Mouse (Mus musculus): ENCODE data around the gene Nlrx1. TPM values are rescaled to one million over a fixed set of nuclear protein-coding genes. Genes with fewer than 3 reads are reported as not detected.

The Nlrx1 gene
- polyA plus RNA-seq, 1 experiment from 2014 or later = 5.6 TPM

GRCm38 (mm10) chr9:44234479-44235427 lies 33.6 kb downstream of the Nlrx1 start:
- Histone ChIP-seq H3K9me3 (ENCODE audit: control insufficient read depth, low read length) (no peaks in the 10 kb centered on the region), H3K36me3 (ENCODE audit: control insufficient read depth, insufficient read depth, low read length) (no peaks in the 10 kb centered on the region), H3K27me3 (ENCODE audit: control insufficient read depth, insufficient read depth, low read length) (no peaks in the 10 kb centered on the region), H3K9ac (ENCODE audit: low read depth, low read length) (peak overlapping the region; percentile 50; the same call in 1 of the 2 replicates), H3K4me2 (replicated peaks; ENCODE audit: low read depth, low read length) (peak overlapping the region; percentile 50), H3K4me3 (ENCODE audit: low read length) (peak overlapping the region; percentile 91), H3K27ac (ENCODE audit: low read depth, low read length) (peak overlapping the region; percentile 65; the same call in 1 of the 2 replicates), H3K4me1 (ENCODE audit: control insufficient read depth, insufficient read depth, low read length) (peaks cover 19% of the 10 kb centered on the region; the same call in 1 of the 2 replicates)
- WGBS = 24% methylated on average over 19 of the region's 19 CpGs
- peak; percentile 47 for ATAC-seq (ENCODE audit: low FRiP score, low TSS enrichment)

- WGBS = under 1% methylated on average over 61 of the region's 76 CpGs
- H3K4me2 ChIP-seq (replicated peaks; ENCODE audit: low read depth, low read length) = peak within 1 kb of the TSS; percentile 67
- no peaks in the 10 kb centered on the region for H3K9me3 ChIP-seq (ENCODE audit: control insufficient read depth, low read length)
- H3K9ac ChIP-seq (ENCODE audit: low read depth, low read length) = peak within 1 kb of the TSS; percentile 92
- H3K36me3 ChIP-seq (ENCODE audit: control insufficient read depth, insufficient read depth, low read length) = no peaks in the 10 kb centered on the region
- peak within 1 kb of the TSS; percentile 91 for H3K4me3 ChIP-seq (ENCODE audit: low read length)
- H3K27ac ChIP-seq (ENCODE audit: low read depth, low read length) = peak within 1 kb of the TSS; percentile 94
- H3K27me3 ChIP-seq (ENCODE audit: control insufficient read depth, insufficient read depth, low read length) = no peaks in the 10 kb centered on the region
- H3K4me1 ChIP-seq (ENCODE audit: control insufficient read depth, insufficient read depth, low read length) = peaks cover 19% of the 10 kb centered on the region; the same call in 1 of the 2 replicates
- peak; percentile 95 for ATAC-seq (ENCODE audit: low FRiP score, low TSS enrichment)
Observed at GRCm38 (mm10) chr9:44233802-44234478, 34.5 kb downstream of the Nlrx1 start, which contains the start of gene Cbl. Gene Cbl (minus strand): TSS chr9:44234049.

GRCm38 (mm10) chr9:44233021-44233801 lies 35.2 kb downstream of the Nlrx1 start:
- H3K27me3 ChIP-seq (ENCODE audit: control insufficient read depth, insufficient read depth, low read length) = no peaks in the 10 kb centered on the region
- peaks cover under 1% of the 10 kb centered on the region; the same call in 1 of the 2 replicates for H3K36me3 ChIP-seq (ENCODE audit: control insufficient read depth, insufficient read depth, low read length)
- ATAC-seq (ENCODE audit: low FRiP score, low TSS enrichment) = peak; percentile 75
- peak overlapping the region; percentile 94 for H3K27ac ChIP-seq (ENCODE audit: low read depth, low read length)
- H3K4me2 ChIP-seq (replicated peaks; ENCODE audit: low read depth, low read length) = peak overlapping the region; percentile 67
- H3K4me1 ChIP-seq (ENCODE audit: control insufficient read depth, insufficient read depth, low read length) = peaks cover 19% of the 10 kb centered on the region; the same call in 1 of the 2 replicates
- peak overlapping the region; percentile 92 for H3K9ac ChIP-seq (ENCODE audit: low read depth, low read length)
- no peaks in the 10 kb centered on the region for H3K9me3 ChIP-seq (ENCODE audit: control insufficient read depth, low read length)
- 1% methylated on average over 40 of the region's 40 CpGs for WGBS
- H3K4me3 ChIP-seq (ENCODE audit: low read length) = peak overlapping the region; percentile 91

GRCm38 (mm10) chr9:44231609-44232008 lies 36.8 kb downstream of the Nlrx1 start:
- Histone ChIP-seq H3K27ac (ENCODE audit: low read depth, low read length) (no peak overlapping the region), H3K4me2 (replicated peaks; ENCODE audit: low read depth, low read length) (0 out of 2 replicates have a peak overlapping the region, but pooled peaks have one; percentile 67), H3K4me1 (ENCODE audit: control insufficient read depth, insufficient read depth, low read length) (peaks cover 18% of the 10 kb centered on the region; the same call in 1 of the 2 replicates), H3K4me3 (ENCODE audit: low read length) (no peak overlapping the region), H3K27me3 (ENCODE audit: control insufficient read depth, insufficient read depth, low read length) (no peaks in the 10 kb centered on the region), H3K9me3 (ENCODE audit: control insufficient read depth, low read length) (no peaks in the 10 kb centered on the region), H3K9ac (ENCODE audit: low read depth, low read length) (no peak overlapping the region; the same call in 1 of the 2 replicates), H3K36me3 (ENCODE audit: control insufficient read depth, insufficient read depth, low read length) (peaks cover 2% of the 10 kb centered on the region; the same call in 1 of the 2 replicates)
- no peak for ATAC-seq (ENCODE audit: low FRiP score, low TSS enrichment)

GRCm38 (mm10) chr9:44225993-44226392 lies 42.4 kb downstream of the Nlrx1 start:
- Histone ChIP-seq H3K27ac (ENCODE audit: low read depth, low read length) (no peak overlapping the region), H3K4me1 (ENCODE audit: control insufficient read depth, insufficient read depth, low read length) (0 out of 2 replicates have a peak, but pooled peaks cover 6% of the 10 kb centered on the region), H3K9me3 (ENCODE audit: control insufficient read depth, low read length) (no peaks in the 10 kb centered on the region), H3K4me2 (replicated peaks; ENCODE audit: low read depth, low read length) (no peak overlapping the region), H3K4me3 (ENCODE audit: low read length) (no peak overlapping the region), H3K27me3 (ENCODE audit: control insufficient read depth, insufficient read depth, low read length) (no peaks in the 10 kb centered on the region), H3K9ac (ENCODE audit: low read depth, low read length) (no peak overlapping the region), H3K36me3 (ENCODE audit: control insufficient read depth, insufficient read depth, low read length) (peaks cover 2% of the 10 kb centered on the region; the same call in 1 of the 2 replicates)
- ATAC-seq (ENCODE audit: low FRiP score, low TSS enrichment) = no peak
- 65% methylated on average over 6 of the region's 6 CpGs for WGBS

GRCm38 (mm10) chr9:44213538-44213937 lies 54.9 kb downstream of the Nlrx1 start:
- Histone ChIP-seq H3K4me3 (ENCODE audit: low read length) (no peak overlapping the region), H3K9me3 (ENCODE audit: control insufficient read depth, low read length) (no peaks in the 10 kb centered on the region), H3K36me3 (ENCODE audit: control insufficient read depth, insufficient read depth, low read length) (no peaks in the 10 kb centered on the region), H3K4me1 (ENCODE audit: control insufficient read depth, insufficient read depth, low read length) (no peaks in the 10 kb centered on the region), H3K4me2 (replicated peaks; ENCODE audit: low read depth, low read length) (no peak overlapping the region), H3K9ac (ENCODE audit: low read depth, low read length) (no peak overlapping the region), H3K27ac (ENCODE audit: low read depth, low read length) (no peak overlapping the region), H3K27me3 (ENCODE audit: control insufficient read depth, insufficient read depth, low read length) (no peaks in the 10 kb centered on the region)
- 95% methylated on average over 14 of the region's 14 CpGs for whole genome bisulfite sequencing
- ATAC-seq (ENCODE audit: low FRiP score, low TSS enrichment) = no peak

- Histone ChIP-seq H3K27me3 (ENCODE audit: control insufficient read depth, insufficient read depth, low read length) (no peaks in the 10 kb centered on the region), H3K36me3 (ENCODE audit: control insufficient read depth, insufficient read depth, low read length) (no peaks in the 10 kb centered on the region), H3K9me3 (ENCODE audit: control insufficient read depth, low read length) (no peaks in the 10 kb centered on the region), H3K9ac (ENCODE audit: low read depth, low read length) (no peak overlapping the region), H3K4me2 (replicated peaks; ENCODE audit: low read depth, low read length) (no peak overlapping the region), H3K4me3 (ENCODE audit: low read length) (no peak overlapping the region), H3K4me1 (ENCODE audit: control insufficient read depth, insufficient read depth, low read length) (no peaks in the 10 kb centered on the region), H3K27ac (ENCODE audit: low read depth, low read length) (no peak overlapping the region)
- ATAC-seq (ENCODE audit: low FRiP score, low TSS enrichment) = no peak
- WGBS = 96% methylated on average over 4 of the region's 4 CpGs
Observed at GRCm38 (mm10) chr9:44212406-44212805, 56.0 kb downstream of the Nlrx1 start.

GRCm38 (mm10) chr9:44209416-44209815 lies 59.0 kb downstream of the Nlrx1 start:
- Histone ChIP-seq H3K9ac (ENCODE audit: low read depth, low read length) (no peak overlapping the region), H3K27ac (ENCODE audit: low read depth, low read length) (no peak overlapping the region), H3K4me3 (ENCODE audit: low read length) (no peak overlapping the region), H3K9me3 (ENCODE audit: control insufficient read depth, low read length) (no peaks in the 10 kb centered on the region), H3K36me3 (ENCODE audit: control insufficient read depth, insufficient read depth, low read length) (no peaks in the 10 kb centered on the region), H3K4me2 (replicated peaks; ENCODE audit: low read depth, low read length) (no peak overlapping the region), H3K27me3 (ENCODE audit: control insufficient read depth, insufficient read depth, low read length) (no peaks in the 10 kb centered on the region), H3K4me1 (ENCODE audit: control insufficient read depth, insufficient read depth, low read length) (no peaks in the 10 kb centered on the region)
- no peak for ATAC-seq (ENCODE audit: low FRiP score, low TSS enrichment)
- 95% methylated on average over 4 of the region's 4 CpGs for WGBS

All from kidney, embryonic 14.5 days (tissue).